Mouse (Mus musculus): ENCODE data around the gene Arl11. TPM values are rescaled to one million over a fixed set of nuclear protein-coding genes. Genes with fewer than 3 reads are reported as not detected.

Arl11 gene
- polyA plus RNA-seq (2017; shearing (Covaris generic)), result not detected

DNA sequence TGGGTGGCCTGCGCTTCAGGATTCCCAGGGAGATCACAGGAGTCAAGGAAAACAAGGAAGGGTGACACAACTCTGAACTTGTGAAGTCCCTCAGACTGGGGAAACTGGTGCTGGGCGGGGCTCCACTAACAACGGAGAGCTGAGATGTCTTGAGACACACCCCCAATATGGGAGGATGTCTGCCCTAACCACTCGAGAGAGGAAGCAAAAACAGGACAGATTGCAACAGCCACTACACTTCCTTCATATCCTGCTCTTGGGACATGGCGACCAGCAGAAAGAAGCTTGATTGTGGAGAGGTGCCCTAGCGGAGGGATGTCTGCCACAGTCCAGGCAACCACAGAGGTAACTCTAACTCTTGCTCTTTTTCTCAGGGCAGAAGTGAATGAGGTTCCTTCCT lies at the start of gene Arl11:
Gene Arl11 (plus strand): TSS at position 161 of the 400 bp plus-strand sequence.

DNA sequence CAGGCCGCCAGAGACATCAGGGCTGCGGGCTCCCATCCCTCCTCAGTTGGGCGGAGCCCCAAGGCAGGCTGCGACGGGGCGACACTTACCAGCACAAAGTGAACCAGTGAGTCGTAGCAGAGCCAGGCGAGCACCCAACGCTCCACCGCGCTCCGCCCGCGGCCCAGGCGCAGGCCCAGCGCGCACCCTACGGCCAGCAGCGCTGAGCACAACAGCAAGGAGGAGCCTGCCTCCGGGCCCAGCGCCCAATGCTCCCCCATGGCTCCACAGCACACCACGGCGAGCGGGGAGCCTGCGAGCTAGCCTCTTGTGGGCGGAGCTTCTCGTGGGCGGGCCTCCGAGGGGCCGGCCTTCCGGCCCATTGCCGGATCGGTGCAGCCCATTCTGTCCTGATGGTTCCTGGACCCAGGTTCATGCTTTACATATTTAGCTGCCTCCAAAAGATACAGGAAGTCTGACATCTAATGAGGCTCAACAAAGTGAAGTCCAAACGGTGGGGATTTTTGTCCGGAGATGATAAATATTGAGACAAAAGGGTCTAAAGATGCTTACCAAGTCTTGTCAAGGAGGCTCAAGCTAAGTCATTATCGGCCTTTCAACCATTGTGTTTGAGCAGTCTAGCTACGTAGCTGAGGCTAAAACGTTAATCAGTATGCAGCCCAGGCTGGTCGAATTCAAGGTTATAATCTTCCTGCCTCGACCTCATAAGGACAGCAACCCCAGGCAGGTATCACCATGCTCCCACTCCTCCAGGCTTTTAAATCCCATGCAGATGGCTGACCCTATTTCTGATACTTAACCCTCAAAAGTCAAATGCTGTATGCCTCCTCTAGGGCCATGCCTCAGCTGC lies 50.8 kb downstream of the Arl11 start, which contains the start of gene Ebpl:
Gene Ebpl (minus strand): TSS at position 309 of the 850 bp plus-strand sequence.

Other genes starting within 250 kb of the Arl11 start
- gene Sacs, start 171.3 kb upstream of the Arl11 start, polyA plus RNA-seq (2017; shearing (Covaris generic)), result 7.9 TPM
- gene Sgcg, start 51.3 kb upstream of the Arl11 start, polyA plus RNA-seq (2017; shearing (Covaris generic)), result not detected
- 8.7 TPM for gene Ebpl, start 50.7 kb downstream of the Arl11 start, polyA plus RNA-seq (2017; shearing (Covaris generic))
- 35.5 TPM for gene Kpna3, start 130.1 kb downstream of the Arl11 start, polyA plus RNA-seq (2017; shearing (Covaris generic))
- 17.6 TPM for gene Spryd7, start 247.1 kb downstream of the Arl11 start, polyA plus RNA-seq (2017; shearing (Covaris generic))